Mouse (Mus musculus): ENCODE measurements around the gene Shoc2.

DNA sequence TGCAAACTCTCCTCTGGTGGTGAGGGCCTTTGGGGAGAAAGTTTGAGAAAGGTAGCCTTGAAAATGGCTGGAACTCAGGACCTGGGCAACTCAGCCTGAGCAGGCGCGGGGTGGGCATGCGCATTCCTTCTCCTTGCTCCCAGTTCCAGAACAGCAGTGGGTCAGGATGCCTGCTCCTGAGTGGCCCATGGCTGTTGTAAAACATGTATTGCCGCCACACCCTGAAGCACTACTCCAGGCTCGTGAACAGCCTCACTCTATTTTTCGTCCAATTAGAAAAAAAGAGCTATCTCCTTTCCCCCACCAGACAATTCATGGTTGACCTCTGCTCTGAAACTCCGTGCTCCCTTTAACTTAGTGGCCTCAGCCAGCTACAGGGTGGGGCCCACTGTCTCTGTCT lies 124.3 kb downstream of the Shoc2 start:
- TF ChIP-seq EP300 (IDR thresholded peaks at IDR 0.05; ENCODE audit: low read length) (no peak), TCF12 (IDR thresholded peaks at IDR 0.05; ENCODE audit: low read depth, low read length) (no peak), ETS1 (conservative IDR thresholded peaks at IDR 0.05; ENCODE audit: low read depth, low read length) (no peak), HCFC1 (IDR thresholded peaks at IDR 0.05; ENCODE audit: low read depth, low read length) (no peak), CTCF (conservative IDR thresholded peaks at IDR 0.05 in 1 of 2, IDR thresholded peaks at IDR 0.05 in 1 of 2; ENCODE audit: low read depth in 2 of 2, low read length in 2 of 2) (no peak), POLR2A (IDR thresholded peaks at IDR 0.05; ENCODE audit: low read depth, low read length) (no peak), RCOR1 (conservative IDR thresholded peaks at IDR 0.05; ENCODE audit: low read depth, low read length) (no peak), ZNF384 (IDR thresholded peaks at IDR 0.05; ENCODE audit: low read depth, low read length) (no peak), TBP (conservative IDR thresholded peaks at IDR 0.05; ENCODE audit: low read depth, low read length) (no peak), ELF1 (IDR thresholded peaks at IDR 0.05; ENCODE audit: low read depth, low read length) (no peak), USF1 (IDR thresholded peaks at IDR 0.05; ENCODE audit: low read depth, low read length) (no peak), ZMIZ1 (IDR thresholded peaks at IDR 0.05; ENCODE audit: low read depth, low read length) (no peak)

Measured in CH12.LX (cell line).